Mouse (Mus musculus) kidney, adult 9 months (tissue): ENCODE results near the gene Arhgap15.

Experiments used
- DNase-seq: peaks from one replicate; pipeline ENCODE4 v3.0.0; 2022

Arhgap15 gene

DNA sequence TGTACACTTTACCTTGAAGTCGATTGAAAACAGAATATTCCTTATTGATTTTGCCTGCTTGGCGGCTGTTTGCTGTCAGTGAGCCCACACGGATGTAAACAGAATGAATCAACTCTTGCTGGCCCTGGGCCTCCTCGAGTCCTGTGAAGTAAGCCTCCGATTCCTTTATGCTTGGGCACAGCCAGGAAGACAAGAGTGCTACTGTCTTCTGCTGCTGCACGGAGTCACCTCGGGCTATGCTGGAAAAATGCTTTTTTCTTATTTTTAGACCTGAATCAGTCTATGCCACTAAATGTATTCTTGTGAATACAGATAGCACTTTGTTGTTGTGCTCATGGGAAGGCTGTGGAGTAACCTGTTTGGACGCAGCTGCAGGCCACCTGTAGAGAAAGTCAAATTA is 469.7 kb downstream of the Arhgap15 start:
- no peak for DNase-seq

DNA sequence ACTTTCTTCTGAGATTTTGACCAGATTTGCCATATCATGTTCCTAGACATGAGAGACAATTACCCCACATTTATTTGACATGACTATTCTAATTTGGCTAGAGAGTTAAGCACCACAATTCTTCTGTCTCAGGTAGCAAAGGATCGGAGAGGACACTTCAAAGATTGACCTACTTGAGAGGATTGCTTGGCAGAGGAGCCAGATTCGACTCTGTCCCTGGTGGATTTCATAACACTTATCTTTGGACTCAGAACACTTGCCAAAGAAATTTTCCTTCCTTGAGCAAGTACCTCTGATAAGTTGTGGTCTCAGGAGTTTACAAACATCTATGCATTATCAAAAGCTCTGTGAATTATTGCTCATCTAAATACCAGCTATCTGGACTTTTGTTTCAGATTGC is 473.1 kb downstream of the Arhgap15 start:
- DNase-seq = peak; percentile 85

DNA sequence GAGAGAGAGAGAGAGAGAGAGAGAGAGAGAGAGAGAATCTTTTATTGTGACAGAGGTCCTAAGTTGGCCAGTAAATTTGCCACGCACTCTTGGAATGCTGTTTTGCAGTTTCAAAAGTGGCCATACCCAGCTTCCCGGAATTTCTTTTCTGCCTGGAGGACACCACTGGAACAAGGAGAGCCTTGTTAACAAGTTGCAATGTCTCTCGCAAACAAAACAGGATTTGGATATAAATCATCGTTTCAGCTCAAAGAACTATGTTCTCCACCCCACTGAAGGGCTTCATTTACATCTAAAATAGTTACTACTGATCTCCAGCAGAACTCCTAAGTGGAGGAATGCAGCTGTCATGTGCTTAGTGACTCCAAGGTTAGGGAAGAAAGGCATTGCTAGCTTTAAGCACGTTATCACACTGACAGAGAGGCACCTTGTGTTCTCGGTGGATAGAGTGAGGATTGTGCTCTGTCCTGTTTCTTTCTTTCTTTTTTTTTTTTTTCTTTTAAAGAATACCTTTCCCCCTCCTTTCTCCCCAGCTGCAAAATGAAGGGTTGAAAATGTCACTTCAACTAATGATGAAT is 473.6 kb downstream of the Arhgap15 start:
- DNase-seq = peak; percentile 44

DNA sequence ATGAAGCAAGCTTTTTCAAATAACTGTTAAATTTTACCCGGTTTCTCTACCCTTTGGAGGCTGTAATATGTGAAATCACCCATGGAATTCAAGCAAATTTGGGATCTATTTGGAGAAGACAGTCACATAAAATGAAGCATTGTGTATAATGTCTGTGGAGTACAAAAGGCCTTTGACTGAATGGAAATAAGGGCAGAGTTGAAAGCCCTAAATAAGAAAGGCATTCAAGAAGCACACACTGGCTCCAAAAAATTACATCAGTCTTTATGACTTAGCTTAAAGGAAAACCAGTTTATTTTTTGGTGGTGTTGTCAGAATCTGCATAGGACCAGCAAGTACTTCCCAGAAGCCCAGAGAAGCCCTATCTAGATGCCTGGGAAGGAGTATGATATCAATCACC is 486.2 kb downstream of the Arhgap15 start:
- DNase-seq = no peak

DNA sequence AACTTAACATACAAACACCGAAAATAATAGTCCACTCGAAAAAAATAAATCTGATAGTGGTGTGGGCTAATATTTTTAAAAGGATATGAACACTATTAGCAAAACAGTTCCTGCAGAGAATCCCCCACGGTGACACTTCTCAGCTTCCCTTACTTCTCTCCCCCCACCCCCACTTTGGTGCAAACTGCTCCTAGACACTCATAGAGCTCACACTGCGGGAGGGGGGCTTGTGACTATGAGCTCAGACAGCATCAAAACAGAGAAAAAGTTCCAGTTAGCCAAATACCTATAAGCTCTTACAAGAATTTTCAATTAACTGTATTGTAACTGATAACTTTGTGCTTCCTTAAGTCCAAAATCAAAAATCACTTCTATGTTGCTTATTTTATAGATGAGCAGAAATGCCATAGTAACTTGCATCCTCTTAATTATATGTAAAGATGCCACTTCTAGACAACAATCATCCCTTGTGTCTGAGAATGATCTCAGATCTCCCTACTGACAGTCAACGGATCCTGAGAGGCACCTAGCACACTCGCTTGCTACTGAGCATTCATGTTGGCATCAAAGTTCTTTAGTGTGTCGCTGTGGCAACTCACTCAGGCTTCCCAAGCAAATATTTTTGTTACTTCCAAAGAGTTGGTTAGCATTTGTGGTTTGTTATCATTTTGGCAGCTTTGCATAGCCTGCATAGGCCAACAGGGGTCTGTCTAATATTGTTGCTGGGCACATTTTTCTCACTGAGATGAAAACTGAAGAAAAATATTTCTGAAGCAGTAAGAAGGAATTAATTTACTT is 493.2 kb downstream of the Arhgap15 start:
- DNase-seq = no peak

DNA sequence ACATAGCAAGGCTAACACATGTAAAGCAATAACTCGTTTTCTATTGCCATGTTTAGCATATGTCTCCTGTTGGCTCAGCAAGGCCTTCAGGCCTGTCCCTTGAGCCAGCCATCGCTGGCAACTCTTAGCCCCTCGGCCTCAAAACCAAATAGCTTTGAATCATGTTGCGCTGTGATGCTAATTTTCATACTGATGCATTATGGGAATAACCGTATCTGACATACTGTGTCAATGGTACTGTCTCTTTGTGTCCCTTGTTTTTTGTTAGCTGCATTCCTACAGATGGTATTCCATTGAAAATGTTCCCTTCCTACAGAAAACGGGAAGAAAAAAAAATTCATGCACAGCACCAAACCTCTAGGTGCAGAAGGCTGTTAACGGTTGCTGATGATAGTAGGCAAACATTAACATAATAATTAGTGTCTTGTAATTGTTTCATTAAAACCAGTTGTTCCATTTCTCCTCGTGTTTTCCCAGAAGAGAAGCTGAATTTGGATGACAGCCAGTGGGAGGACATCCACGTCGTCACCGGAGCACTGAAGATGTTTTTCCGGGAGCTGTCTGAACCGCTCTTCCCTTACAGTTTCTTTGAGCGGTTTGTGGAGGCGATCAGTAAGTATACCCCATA is 494.1 kb downstream of the Arhgap15 start:
- DNase-seq = peak; percentile 58

DNA sequence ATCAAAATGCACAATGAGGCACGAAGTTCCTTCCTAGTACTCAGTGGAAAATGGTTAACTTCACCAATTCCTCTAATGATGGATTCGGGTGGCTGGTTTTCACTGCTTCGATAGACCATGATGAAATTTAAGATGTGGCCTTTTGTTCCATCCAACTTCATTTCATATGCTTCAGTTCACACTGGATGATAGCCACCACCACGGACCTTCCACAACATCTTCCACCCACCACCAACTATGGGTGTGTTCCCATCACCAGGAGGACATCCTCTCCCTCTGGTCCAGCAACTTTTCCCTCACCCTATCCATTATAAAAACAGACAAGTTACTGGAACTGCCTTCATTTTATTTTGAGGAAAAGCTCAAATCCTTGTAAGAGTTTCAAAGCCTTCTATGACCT is 506.7 kb downstream of the Arhgap15 start:
- no peak for DNase-seq

DNA sequence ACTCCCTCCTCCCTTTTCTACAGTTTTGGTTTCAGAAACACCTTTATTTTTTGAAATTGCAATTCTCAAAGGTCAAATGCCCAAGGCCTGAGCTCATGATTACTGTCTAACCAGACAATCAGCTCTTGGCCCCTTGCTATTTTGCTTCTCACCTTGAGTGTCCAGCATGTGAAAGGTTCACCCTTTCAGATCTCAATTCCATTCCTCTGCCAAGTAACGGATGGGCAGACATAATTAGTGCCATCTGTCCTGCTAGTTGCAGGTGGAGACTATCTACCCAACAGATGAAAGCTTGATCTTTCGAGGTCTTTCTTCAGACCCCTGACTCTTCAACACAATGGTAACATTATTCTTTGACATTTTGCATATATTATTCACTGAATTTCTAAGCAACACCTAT is 509.3 kb downstream of the Arhgap15 start:
- DNase-seq = no peak

DNA sequence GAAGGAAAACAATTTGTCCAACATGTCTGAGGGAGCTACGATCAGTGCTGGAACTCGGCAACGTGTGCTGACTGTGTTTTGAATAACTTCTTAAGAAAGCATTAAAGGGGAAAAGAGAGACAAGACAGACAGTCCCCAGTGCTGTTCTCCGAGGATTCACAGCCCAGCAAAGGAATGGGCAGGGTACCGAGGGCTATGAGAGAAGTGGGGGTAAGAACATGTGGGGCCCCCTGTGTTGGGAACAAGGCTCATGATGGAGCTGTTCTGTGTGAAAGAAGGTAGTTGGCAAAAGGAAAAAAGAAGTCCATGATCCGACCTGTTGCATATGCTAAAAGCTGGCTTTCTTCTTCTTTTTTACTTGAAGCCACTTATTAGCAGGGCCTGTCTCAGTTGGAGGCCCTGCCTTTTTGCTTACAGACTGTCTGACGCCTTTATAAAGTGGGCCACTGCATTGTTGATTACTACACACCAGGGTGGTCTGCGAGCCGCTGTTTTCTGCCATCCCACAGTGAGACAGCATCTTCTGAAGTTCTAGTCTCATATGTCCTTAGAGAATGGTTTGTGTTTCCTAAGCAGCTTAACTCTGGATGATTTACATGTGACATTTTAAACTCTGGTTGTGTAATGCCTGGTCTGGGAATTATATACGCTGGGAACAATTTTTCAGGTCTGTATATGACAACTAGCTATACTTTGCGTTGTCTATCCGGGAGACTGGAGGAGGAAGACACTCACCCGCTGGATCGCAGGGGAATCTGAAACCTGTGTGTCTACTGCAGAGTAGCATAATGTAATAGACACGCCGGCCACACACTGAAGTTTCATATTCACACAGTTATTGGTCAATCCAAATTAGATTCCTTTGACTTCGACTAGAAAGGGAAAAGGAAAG is 523.1 kb downstream of the Arhgap15 start:
- DNase-seq = no peak

DNA sequence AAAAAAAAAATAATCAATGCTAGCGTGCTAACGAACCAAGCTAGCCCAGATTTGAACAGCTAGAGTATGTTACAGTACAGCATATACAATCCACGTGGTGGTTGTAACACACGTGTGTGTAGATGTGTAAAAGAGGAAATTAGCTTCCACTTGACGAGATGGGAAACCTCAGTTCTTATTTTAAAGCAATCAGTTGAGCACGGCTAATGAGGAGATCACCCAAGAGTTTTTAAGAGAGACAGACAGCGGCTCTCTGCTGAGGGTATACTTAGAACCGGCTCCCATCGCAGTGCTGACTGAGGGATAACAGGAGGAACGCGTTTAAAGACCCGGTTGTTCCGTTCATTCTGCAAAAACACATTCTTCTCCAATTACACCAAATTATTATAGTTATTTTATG is 524.0 kb downstream of the Arhgap15 start:
- no peak for DNase-seq

DNA sequence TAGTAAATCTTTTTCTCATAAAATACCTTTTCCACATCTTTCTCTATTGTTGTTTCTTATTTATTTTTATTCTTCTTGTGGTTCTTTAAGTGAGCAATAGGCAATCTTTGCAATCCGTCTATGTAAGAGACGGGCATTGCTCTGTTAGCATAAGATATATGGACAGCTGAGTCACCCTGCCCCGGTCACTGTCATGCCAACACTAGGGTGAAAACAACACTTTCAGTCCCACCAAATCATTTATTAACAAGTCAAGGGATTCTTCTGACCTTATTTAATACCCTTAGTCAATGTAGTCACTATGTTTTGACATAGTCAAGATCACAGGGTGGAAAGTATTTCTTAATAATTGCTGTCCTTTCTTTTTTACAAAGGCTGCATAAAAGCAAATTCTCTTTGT is 525.8 kb downstream of the Arhgap15 start:
- no peak for DNase-seq

DNA sequence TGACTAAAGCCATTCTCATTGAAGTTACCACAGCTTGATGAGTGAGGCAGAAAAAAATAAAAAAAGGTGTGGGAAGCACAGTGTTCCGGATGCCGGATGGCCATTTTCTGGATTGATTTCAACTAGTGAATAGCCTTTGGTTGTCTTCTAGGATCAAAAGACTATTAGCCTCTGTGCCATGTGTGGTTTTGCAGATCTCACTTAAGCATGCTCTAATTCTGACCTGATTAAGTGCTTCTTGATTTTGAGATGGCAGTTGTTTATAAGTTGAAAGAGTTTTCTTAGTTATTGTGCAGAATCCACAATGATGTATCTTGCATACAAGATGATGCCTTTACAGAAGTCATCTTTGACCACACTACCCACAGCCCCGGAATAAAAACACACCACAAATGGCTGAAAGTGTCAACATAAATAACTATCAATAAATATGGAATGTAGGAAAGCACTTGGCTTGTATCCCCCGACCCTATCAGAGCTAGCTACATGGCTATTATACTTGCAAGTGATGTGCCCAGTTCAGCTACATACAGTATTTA is 537.6 kb downstream of the Arhgap15 start:
- no peak for DNase-seq

DNA sequence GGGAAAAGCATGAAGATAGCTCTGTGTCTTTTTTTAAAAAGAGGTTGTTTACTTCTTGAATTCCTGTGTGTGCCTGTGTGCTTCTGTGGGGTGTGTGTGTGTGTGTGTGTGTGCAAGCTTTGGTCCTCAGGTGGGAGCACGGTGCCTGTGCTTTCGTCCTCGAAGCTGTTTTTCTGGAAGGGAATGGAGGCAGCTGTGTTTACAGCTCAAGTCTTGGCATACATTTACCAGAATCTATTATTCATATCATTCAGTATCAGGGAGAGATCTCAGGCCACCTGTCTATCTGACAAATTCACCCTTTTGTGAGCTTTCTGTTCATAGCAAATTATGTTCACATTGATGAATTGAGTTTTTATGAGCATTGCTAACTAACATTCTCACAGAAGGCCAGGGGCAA is 550.5 kb downstream of the Arhgap15 start:
- DNase-seq = no peak

DNA sequence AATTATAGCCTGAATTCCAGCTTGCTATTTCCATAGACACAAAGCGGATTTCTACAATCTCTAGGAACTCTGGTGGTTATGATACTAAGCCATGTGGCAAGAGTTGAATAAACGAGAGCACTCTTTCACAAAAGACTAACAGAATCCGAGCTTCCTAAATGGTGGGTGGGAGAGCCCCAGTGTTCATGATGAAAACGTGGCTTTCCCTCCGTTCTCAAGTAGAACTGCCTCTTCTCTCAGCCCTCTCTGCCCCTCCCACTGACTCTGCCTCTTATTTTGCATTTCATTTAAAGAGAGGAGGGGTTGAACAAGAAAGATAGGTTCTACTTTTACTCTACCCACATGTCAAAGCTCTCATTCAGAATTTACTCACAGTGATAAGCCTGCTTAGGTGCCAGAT is 551.3 kb downstream of the Arhgap15 start:
- no peak for DNase-seq

DNA sequence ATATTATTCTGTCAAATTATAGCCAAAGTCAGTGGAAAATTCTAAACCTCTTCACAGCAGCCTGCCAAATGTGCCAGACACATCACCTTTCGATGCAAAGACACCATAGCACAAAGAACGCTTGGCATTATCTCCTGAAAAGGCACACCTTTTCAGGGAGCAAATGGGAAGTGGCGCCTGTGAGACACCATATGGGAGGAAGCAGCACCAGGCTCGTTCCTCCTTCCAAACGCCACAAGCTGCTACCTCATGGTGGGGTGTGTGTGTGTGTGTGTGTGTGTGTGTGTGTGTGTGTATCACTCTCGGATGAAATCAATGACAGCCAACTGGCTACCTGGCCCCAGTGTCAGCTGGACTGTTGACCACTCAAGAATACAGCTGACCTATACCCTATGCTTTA is 551.8 kb downstream of the Arhgap15 start:
- DNase-seq = no peak

DNA sequence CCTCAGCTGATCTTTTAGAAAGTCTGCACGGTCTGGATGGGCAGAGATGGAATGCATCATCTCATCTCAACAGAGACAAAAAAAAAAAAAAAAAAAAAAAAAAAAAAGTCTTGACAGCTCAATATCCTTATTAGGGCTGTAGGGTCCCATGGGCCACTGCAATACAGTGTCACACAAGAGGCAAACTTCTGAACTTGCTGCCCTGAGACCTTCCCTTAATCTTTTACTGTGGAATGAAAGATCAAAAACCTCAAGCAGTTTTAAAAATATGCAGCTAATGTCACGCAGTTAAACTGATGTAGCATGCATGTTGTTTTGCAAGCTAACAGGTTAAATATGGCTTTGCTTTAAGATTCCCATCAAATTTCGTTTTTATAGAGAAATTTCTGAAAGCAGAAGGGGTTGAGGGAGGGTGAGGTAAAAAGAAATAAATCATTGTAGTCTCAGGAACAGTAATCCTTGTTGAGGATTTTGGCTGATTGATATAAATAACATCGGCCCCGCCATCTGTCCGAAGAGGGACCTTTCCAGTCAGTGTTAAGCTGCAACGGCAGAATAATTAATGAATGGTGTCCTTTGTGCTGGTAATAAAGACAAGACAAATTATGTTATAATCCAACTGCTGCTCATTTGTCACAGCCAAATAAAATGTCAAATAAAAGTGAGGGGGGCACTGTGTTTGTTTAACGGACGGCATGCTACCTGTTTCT is 555.8 kb downstream of the Arhgap15 start:
- DNase-seq = peak; percentile 46

DNA sequence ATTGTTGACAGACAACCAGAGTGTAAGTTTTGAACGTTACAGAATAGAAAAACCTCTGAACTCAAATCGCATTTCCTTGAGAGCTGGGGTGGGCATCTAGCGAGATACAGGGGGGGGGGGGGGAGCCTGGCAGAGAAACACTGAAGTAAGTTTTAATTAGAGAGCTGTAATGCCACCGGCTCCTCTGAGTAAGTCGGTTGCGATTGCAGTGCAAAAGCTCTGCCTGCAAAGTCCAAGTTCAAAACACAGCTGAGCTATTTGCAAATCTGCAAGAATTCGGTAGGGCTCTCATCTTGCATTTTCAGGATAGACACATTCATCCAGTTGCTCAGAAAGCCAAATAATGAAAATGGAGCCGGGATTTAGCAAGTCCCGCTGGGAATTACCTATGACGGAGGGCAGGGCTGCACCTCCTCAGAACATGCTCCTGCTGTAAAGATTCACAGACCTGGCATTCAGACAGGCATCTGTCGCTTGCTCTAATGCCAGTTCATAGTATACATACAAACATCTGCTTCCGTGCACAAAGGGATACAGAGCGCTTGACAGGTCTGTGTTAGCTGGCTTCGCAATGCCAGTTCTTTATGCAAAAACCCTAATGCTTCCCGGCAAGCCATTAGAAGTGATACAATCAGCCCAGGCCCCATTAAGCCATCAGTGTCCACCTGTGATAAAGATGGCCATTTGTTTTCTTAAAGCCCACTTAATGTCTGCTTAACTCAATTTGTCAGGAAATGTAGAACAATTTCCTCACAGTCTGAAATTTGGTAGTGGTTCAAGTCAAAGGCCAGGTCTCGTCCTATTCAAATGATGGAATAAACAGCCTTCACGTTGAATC is 556.6 kb downstream of the Arhgap15 start:
- DNase-seq = no peak

DNA sequence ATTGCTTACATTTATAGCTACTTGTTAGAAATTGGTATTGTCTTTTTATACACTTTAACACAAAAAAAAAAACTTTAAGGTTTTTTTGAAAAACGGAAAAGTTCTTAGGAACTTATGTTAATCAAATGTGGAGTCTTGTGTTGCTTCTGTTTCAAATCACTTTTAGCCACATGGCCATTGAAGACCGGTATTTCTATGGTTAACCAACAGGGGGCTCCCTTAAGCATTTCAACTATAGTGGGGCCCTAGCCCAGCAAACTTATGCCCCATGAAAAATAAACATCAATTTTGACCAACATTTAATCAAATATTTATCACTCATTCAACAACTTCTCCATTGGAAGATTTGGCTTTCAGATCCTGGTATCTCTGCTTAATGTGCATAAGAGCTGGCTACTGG is 557.5 kb downstream of the Arhgap15 start:
- DNase-seq = no peak

DNA sequence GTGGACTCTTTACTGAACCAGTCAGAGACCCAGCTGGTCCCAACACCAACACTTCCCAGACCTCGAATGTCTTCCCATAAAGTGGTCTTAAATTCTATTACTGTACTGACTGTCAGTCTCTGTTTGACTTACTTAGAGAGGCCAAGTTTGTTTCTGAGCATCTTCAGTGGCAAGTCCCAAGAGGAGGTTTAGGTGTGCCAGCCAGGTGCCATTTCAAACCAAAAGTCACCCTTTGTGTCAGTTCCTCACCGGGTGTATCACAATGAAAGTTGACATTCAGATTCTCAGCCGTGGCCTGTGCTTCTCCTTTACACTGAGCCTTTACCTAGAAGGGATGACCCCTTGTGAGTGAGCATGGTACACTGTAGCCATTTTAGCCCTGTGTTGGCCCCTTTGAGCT is 560.5 kb downstream of the Arhgap15 start:
- no peak for DNase-seq

DNA sequence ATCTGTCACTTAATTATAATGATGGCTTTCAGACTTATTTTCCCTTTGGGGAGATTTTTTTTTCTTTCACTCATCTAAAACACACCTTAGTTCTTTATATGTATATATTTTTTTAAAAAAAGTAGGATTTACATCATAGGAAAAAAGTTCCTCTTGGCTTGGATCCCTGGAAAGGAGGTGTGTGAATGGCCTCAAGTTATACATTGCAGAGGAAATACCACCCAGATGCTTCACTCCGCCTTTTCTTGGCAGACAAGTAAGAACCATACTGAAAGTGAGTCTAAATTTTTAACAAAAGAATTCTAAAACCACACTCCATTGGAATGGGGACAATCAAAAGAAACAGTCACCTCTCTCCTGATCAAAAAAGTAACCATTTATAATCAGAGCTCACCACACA is 560.9 kb downstream of the Arhgap15 start:
- DNase-seq = no peak

DNA sequence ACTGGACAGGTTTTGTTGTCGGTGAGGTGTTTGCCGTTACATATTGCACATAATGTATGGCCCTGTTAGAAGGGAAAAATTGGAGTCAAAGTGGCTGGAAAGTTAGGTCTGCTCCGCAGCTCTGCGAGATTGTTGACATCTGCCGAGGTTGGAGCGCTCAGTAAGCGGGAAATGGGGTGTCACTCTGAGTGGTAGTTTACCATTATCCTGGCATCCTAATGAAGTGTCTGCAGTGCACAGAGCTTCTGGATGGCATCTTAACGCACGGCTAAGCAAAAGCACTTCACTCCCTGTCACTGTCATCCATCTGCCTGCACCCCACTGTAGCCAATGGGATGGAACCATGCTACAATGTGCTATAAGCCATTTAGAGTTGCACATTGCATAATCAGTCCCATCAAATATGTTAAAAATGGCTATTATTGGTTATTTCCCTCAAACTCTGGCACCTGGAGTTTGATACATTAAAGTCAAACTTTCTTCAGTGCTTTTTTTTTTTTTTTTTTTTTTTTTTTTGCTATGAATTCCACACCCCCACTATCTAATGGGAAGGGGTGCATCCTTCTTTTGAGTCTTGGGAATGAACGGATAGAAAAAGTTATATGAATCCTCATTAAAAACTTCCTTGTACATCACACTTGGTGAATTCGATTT is 561.6 kb downstream of the Arhgap15 start:
- no peak for DNase-seq
